Mouse (Mus musculus) hindbrain, embryonic 10.5 days (tissue): Measurements from ENCODE around the gene Fnbp1l. TPM values are rescaled to one million over a fixed set of nuclear protein-coding genes. Genes with fewer than 3 reads are reported as not detected.

Source experiments
- DNase-seq: peaks from one replicate; pipeline ENCODE4 v3.0.0-alpha.2; 2017; ENCODE audit warnings: low spot score
- H3K27ac ChIP-seq: fragments of 300-500 bp; sonication (generic); 2 replicates; pipeline ENCODE4 v1.5.1; 2016; ENCODE audit warnings: mild to moderate bottlenecking, moderate library complexity
- H3K27me3 ChIP-seq: fragments of 300-500 bp; sonication (generic); 2 replicates; pipeline ENCODE4 v1.6.1; 2016; ENCODE audit warnings: mild to moderate bottlenecking; ENCODE audit not compliant: poor library complexity, insufficient read depth, severe bottlenecking
- H3K36me3 ChIP-seq: fragments of 300-500 bp; sonication (generic); 2 replicates; pipeline ENCODE4 v1.6.1; 2016; ENCODE audit warnings: mild to moderate bottlenecking, moderate library complexity
- H3K4me1 ChIP-seq: fragments of 300-500 bp; sonication (generic); replicated peaks from 2 replicates; pipeline ENCODE4 v1.6.1; 2016; ENCODE audit warnings: mild to moderate bottlenecking
- H3K4me3 ChIP-seq: fragments of 300-500 bp; sonication (generic); 2 replicates; pipeline ENCODE4 v1.5.1; 2016; ENCODE audit warnings: mild to moderate bottlenecking, moderate library complexity
- H3K9me3 ChIP-seq: fragments of 300-500 bp; sonication (generic); 2 replicates; pipeline ENCODE4 v1.6.1; 2016; ENCODE audit warnings: mild to moderate bottlenecking, moderate library complexity
- WGBS: fragments of 180-500 bp; shearing (Covaris S2); methylation state at CpG from one replicate; pipeline ENCODE4 v1.1.7; 2016; 5-methylcytosine and 5-hydroxymethylcytosine counted together
- polyA plus RNA-seq: library from polyadenylated mRNA; unstranded; fragments of >200 nt; fragmentation: Nextera tagmentation; extraction: Ambion mirVana; gene quantifications from 2 replicates; pipeline ENCODE4 v1.2.1, GENCODE M21; 2016

Gene Fnbp1l
- 48.7 and 54.9 TPM in 2 replicates for polyA plus RNA-seq

DNA sequence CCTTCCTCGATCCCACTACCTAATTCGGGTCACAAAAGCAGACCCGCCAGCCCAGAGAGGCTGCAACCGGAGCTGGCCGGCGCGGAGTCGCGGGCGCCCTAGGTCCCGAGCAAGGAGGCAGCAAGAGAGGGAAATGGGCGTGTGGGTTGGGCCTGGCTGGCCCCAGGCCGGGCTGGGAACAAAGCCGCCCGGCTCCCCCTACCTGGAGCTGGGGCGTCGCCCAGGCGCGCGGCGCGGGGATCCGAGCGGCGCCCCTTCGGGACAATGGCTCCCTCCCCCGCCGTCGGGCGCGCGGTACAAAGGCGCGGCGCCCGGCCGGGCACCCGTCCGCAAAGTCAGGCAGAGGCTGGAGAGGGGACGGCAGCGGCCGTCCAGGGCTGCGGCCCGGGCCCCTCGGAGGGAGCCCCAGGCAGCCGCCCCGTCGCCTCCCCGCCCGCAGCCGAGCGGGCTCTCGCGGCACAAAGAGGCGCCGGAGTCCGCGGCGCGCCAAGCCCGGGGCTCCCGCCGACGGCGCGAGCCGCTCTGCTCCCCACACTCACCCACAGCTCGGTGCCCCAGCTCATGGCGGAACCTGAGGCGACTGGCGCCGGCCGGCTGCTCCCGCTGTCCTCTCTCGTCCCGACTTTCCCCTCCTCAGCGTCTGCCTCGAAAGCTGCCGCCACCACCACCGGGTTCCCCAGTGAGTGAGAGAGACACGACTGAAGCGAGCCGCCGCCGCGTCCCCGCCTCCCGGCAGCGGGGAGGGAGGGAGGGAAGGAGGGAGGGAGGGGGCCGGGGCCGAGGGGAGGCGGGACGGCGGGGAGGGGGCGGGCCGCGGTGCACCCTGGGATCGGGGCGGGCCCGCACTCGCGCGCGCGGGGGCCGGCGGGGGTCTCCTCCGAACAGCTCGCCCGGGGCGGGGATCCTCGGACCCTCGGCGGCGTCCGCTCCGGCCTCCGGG lies at the start of gene Fnbp1l:
Gene Fnbp1l, minus strand, starts transcription at position 725 of the 940 bp plus-strand sequence.
- Histone ChIP-seq H3K4me1 (peaks cover 45% of the 10 kb centered on the region), H3K36me3 (no peaks in the 10 kb centered on the region), H3K27me3 (peaks cover 11% of the 10 kb centered on the region; the same call in 1 of the 2 replicates), H3K27ac (peak within 1 kb of the TSS; percentile 100), H3K4me3 (peak within 1 kb of the TSS; percentile 92), H3K9me3 (no peaks in the 10 kb centered on the region)
- under 1% methylated on average over 114 of the region's 118 CpGs for WGBS
- peak; percentile 88 for DNase-seq

DNA sequence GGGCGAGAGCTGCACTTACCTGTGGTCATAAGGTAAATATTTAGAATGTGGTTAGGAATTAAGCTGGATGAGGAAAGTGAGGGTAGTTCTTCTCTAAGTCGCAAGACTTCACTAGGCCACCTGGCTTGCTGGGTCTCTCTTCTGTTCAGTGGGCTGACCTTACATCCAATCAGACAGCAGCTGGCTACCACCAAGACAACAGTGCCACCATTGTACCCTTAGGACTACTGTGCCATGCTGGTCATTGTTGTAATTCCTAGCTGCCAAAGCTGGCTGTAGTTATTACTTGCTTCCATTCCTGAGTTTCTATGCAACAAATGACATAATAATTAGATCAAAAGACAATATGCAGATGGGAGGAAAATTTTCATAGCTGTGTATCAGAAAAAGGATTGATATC lies 41.3 kb upstream of the Fnbp1l start:
- H3K9me3 ChIP-seq, result no peaks in the 10 kb centered on the region
- no peaks in the 10 kb centered on the region; the same call in 1 of the 2 replicates for H3K4me1 ChIP-seq
- H3K27me3 ChIP-seq, result no peaks in the 10 kb centered on the region
- no peak overlapping the region for H3K4me3 ChIP-seq
- no peaks in the 10 kb centered on the region for H3K36me3 ChIP-seq
- DNase-seq, result no peak
- H3K27ac ChIP-seq, result no peak overlapping the region
- 88% methylated on average over 2 of the region's 2 CpGs for WGBS

DNA sequence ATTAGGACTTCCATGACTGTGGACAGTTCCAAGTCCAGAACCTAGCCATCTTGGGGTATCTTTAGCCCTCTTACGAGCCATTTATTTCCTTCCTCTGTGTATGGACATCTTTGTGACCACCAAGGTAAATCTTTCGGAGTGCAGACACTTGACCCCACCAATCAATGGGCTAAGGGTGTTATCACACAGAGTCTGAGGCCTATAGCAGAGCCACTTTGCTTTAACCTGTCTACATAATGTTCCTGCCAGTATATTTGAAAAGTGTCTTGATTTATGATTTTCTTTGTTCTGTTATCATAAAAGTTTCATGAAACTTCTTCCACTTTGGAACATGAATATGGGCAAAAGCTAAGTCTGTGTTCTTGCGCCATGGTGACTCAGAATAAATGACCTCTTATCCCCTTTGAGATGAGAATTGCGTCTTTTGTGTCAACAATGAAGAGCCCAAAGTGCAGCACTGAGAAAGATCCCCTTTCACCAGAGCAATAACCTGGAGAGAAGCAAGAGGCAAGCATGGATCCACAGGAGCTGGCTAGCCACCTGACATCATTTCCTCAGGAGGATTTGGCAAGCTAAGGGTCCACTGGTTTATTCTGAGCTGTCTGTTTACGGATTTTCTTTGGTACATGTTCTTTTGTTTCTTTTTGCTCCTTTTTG lies 39.9 kb upstream of the Fnbp1l start:
- H3K36me3 ChIP-seq, result no peaks in the 10 kb centered on the region
- H3K4me3 ChIP-seq, result no peak overlapping the region
- no peaks in the 10 kb centered on the region; the same call in 1 of the 2 replicates for H3K4me1 ChIP-seq
- 89% methylated on average over 5 of the region's 5 CpGs for WGBS
- no peaks in the 10 kb centered on the region for H3K9me3 ChIP-seq
- no peak for DNase-seq
- H3K27ac ChIP-seq, result no peak overlapping the region
- no peaks in the 10 kb centered on the region for H3K27me3 ChIP-seq

DNA sequence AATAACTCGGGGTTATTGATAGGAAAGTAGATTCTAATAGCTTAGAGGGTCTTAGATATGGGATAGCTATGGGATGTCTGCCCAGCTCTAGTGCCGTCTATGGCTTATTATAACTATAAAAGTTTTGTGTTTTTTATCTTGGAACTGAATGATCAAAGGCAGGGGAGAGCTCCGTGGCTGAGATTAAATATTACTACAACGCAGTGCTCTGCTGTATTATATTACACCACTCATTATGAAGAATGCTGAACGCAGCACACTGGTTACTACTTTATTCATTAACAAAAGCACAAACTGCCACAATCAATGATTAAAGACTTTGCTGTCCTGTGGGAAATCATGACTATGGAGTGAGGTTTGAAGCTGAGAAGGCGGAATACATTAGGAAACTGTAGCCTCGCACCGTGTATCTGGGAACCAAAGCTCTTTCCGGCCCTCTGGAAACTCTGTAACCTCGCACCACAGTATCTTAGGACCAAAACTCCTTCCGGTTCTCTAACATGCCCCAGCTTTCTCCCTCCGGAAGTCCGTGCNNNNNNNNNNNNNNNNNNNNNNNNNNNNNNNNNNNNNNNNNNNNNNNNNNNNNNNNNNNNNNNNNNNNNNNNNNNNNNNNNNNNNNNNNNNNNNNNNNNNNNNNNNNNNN lies 27.8 kb upstream of the Fnbp1l start:
- Histone ChIP-seq H3K9me3 (no peaks in the 10 kb centered on the region), H3K27ac (no peak overlapping the region), H3K36me3 (no peaks in the 10 kb centered on the region), H3K4me3 (no peak overlapping the region), H3K27me3 (no peaks in the 10 kb centered on the region), H3K4me1 (no peaks in the 10 kb centered on the region)
- no peak for DNase-seq
- WGBS, result 71% methylated on average over 13 of the region's 13 CpGs

DNA sequence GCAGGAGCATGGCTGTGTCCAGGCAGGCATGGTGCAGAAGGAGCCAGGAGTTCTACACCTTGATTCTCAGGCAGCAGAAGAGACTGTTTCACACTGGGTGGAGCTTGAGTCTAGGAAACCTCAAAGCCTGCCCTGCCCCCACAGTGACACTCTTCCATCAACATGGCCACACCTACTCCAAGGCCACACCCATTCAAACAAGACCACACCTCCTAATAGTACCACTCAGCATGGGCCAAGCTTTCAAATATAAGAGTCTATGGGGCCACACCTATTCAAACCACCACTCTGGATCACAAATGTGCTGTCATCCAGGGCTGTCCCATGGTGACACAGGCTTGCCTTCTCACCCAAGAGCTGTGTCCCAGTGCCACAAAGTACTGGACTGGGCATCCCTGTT lies 20.8 kb upstream of the Fnbp1l start:
- no peaks in the 10 kb centered on the region for H3K27me3 ChIP-seq
- DNase-seq, result no peak
- no peaks in the 10 kb centered on the region for H3K36me3 ChIP-seq
- H3K4me3 ChIP-seq, result no peak overlapping the region
- no peak overlapping the region for H3K27ac ChIP-seq
- no peaks in the 10 kb centered on the region for H3K9me3 ChIP-seq
- H3K4me1 ChIP-seq, result peaks cover 12% of the 10 kb centered on the region; the same call in 1 of the 2 replicates

DNA sequence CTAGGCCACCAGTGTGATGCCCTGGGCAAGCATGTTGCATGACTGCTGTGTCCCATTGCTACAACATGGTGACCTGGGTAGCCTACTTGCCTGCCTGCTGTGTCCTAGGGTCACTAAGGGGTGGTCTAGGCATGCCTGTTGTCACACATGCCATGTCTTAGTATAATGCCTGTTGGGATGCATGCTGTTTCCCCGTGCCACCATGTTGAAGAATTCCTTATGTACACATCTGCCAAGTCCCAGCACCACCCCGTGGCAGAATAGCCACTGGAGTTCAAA lies 19.6 kb upstream of the Fnbp1l start:
- no peaks in the 10 kb centered on the region for H3K36me3 ChIP-seq
- no peak overlapping the region for H3K4me3 ChIP-seq
- no peak overlapping the region for H3K27ac ChIP-seq
- peaks cover 17% of the 10 kb centered on the region; the same call in 1 of the 2 replicates for H3K4me1 ChIP-seq
- WGBS, result 78% methylated on average over 2 of the region's 2 CpGs
- no peaks in the 10 kb centered on the region for H3K9me3 ChIP-seq
- DNase-seq, result no peak
- H3K27me3 ChIP-seq, result no peaks in the 10 kb centered on the region

DNA sequence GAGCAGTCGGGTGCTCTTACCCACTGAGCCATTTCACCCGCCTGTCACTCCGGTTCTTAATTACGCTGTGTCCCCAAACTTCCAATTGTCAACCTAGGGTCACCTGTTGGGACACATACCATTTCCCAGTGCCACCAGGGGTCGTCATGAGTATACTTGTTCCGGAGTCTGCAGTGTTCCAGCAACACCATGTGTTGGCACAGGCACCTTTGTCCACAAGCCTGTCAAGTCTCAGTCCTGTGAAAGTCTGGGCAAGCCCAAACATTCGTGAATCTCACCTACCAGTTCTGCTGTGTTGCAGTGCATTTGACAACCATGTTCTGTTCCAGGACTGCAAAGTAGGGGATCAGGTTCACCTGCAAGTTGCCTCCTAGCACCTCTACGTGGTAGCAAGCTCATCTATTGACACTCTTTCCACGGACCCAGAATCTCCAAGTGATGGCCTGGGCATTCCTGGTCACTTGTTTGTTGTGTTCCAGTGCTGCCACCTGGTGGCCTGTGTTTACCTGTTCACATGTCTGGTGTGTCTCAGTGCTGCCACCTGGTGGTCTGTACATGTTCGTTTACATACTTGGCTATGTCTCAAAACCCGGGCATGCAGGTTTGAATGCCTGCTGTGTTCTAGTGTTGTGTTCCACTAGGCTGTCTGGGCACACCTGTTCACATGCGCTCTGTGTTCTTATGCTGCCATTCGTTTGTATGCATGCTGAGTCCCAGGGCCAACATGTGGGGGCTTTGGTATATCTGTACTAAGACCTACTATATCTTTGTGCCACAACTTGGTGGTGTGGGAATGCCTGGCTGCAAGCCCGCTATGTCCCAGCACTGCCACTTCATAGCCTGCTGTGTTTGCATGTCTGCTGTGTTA lies 19.0 kb upstream of the Fnbp1l start:
- Histone ChIP-seq H3K4me1 (peaks cover 17% of the 10 kb centered on the region; the same call in 1 of the 2 replicates), H3K4me3 (no peak overlapping the region), H3K27me3 (no peaks in the 10 kb centered on the region), H3K27ac (no peak overlapping the region), H3K36me3 (no peaks in the 10 kb centered on the region), H3K9me3 (no peaks in the 10 kb centered on the region)
- WGBS, result 40% methylated on average over 14 of the region's 14 CpGs
- peak; percentile 97 for DNase-seq

DNA sequence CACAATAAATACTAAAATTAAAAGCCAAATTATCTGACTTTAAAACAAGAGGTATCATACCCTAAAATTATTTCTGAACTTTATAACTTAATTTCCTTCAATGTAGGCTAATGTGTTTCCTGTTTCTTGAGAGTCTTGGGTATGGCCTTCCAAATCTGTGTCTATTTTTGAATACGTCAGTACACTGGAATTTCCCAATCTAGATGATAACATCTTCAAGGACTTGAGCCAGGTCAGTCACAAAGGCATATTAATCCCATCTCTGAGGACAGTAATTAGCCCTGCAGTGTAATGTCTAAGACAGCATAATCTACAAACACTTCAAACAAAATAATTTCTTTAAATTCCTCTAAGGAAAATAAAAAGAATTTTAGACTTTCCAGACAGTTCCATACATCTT lies 17.8 kb upstream of the Fnbp1l start:
- DNase-seq, result no peak
- 93% methylated on average over 1 of the region's 1 CpGs for WGBS
- H3K4me3 ChIP-seq, result no peak overlapping the region
- no peaks in the 10 kb centered on the region for H3K27me3 ChIP-seq
- H3K27ac ChIP-seq, result no peak overlapping the region
- peaks cover 17% of the 10 kb centered on the region; the same call in 1 of the 2 replicates for H3K4me1 ChIP-seq
- no peaks in the 10 kb centered on the region for H3K36me3 ChIP-seq
- no peaks in the 10 kb centered on the region for H3K9me3 ChIP-seq

DNA sequence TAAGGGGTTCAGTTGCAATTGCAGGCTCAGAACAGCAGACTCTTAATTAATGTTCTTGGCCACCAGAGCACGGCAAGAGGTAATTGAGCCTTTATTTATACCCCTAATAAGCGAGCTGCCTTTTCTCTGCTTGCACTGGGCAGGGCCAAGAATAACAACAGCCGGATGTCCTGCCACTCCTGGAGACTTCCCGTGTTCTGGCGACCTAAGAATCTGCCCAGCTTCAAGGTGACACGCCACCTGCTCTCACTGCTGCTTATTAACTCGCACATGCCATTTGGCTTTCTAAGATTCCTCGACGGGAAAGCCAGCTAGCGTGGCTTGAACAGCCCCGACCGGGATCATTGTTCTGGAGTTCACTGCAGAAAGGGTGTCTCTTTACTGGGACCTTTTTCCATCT lies 15.7 kb upstream of the Fnbp1l start:
- WGBS, result 35% methylated on average over 12 of the region's 12 CpGs
- H3K27me3 ChIP-seq, result no peaks in the 10 kb centered on the region
- DNase-seq, result no peak
- H3K9me3 ChIP-seq, result no peaks in the 10 kb centered on the region
- no peaks in the 10 kb centered on the region for H3K36me3 ChIP-seq
- H3K4me1 ChIP-seq, result peaks cover 17% of the 10 kb centered on the region; the same call in 1 of the 2 replicates
- H3K27ac ChIP-seq, result 0 out of 2 replicates have a peak overlapping the region, but pooled peaks have one; percentile 14
- no peak overlapping the region for H3K4me3 ChIP-seq

DNA sequence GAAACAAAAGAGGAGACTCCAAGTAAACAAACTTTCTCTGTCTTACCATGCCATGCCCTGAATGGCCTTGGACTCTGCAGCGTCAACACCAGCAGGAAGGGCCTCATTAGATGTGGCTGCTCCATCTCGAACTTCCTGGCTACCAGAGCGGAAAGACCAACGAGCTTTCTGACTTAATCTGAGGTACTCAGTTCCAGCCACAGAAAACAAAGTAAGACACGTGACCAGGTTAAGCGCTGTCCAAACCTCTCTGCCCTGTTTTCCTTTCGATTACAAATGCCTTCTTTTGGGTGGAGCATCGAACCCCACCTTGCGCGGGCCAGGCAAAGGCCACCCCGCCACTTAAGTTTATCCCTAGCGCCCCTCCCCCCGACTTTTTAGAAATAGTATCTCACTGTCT lies 10.1 kb upstream of the Fnbp1l start:
- no peaks in the 10 kb centered on the region for H3K27me3 ChIP-seq
- peaks cover 8% of the 10 kb centered on the region for H3K4me1 ChIP-seq
- DNase-seq, result peak; percentile 15
- no peaks in the 10 kb centered on the region for H3K9me3 ChIP-seq
- H3K27ac ChIP-seq, result peak overlapping the region; percentile 56; the same call in 1 of the 2 replicates
- 12% methylated on average over 13 of the region's 13 CpGs for WGBS
- H3K4me3 ChIP-seq, result no peak overlapping the region
- no peaks in the 10 kb centered on the region for H3K36me3 ChIP-seq

DNA sequence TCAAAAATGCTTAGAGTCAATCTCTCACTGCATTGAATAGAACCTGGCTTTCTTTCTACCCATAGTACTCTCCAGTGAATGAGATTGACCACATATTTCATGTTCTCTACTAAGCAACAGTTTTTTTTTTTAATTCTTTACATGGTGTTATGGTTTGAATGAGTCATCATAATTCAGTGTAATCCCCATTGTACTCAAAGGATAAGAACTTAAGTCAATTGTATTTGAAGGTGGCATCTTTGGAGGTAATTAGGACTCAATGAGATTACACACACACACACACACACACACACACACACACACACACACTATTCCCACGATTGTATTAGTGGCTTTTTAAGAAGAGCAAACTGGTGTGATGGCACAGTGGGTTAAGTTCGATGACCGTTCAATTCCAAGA lies 9.4 kb upstream of the Fnbp1l start:
- Histone ChIP-seq H3K27me3 (no peaks in the 10 kb centered on the region), H3K27ac (no peak overlapping the region), H3K4me3 (no peak overlapping the region), H3K4me1 (peaks cover 8% of the 10 kb centered on the region), H3K9me3 (no peaks in the 10 kb centered on the region), H3K36me3 (no peaks in the 10 kb centered on the region)
- DNase-seq, result no peak
- 83% methylated on average over 3 of the region's 3 CpGs for WGBS

DNA sequence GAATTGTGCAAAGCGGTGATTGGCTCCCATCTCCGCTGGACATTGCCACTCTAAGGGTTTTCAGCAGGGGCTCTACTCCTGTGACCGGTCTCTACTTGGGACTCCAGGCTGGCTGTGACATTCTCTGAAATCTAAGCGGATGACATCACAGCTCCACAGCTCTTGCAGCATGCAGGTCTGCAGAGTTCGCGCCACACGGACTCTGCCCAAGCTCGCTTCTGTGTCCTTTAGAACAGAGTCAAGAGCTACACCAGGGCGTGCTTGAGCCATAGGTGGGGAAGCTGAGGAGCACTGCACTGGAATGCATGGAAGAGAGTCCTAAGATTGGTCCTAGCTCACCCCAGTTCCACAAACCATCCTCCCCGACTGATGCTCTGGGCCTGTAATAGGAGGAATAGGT lies 9.0 kb upstream of the Fnbp1l start:
- no peak for DNase-seq
- WGBS, result 93% methylated on average over 10 of the region's 10 CpGs
- Histone ChIP-seq H3K4me1 (peaks cover 8% of the 10 kb centered on the region), H3K27me3 (no peaks in the 10 kb centered on the region), H3K4me3 (no peak overlapping the region), H3K27ac (no peak overlapping the region), H3K9me3 (no peaks in the 10 kb centered on the region), H3K36me3 (no peaks in the 10 kb centered on the region)
